Mouse (Mus musculus): ENCODE results near the gene Ighmbp2.
A peak's percentile ranks its signal among the peaks of the same experiment; 100 is the strongest.
"Not testable (repeated sequence)": the region's sequence is repeated elsewhere in the genome, so short reads cannot be mapped to it uniquely, and the experiment has no call there.

Gene Ighmbp2

GRCm38 (mm10) chr19:3281886-3282285 lies 931 bp downstream of the Ighmbp2 start:
- no peak for DNase-seq (ENCODE audit: low spot score in 2 of 2)

DNA sequence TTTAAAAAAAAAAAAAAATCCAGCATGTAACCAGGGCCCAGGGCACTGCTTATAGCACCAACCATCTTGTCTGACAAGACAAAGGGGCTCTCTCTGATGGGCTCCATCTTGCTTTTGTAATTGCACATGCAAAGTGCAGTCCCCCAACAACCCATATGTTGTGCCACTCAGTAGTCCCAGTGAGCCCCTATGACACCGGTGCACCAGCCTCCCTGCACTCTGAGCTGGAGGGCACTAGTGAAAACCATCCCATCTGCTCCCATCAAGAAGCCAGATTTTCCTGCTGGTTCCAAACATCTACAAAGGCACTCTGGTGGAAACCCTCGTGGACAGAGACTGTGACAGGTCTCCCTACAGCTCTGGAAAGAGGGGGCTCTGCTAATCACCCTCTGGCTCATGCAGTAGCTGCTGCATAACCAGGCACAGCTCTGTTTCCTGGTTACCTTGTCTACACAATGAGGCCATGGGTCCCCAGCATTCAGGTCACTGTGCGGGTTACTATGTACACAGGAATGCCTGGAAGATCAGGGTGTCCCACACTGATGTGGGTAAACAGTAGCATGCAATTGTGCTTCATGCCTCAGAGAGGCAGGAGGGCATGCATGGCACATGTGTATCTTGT lies 7.0 kb downstream of the Ighmbp2 start:
- no peak for DNase-seq (ENCODE audit: low spot score in 2 of 2)

DNA sequence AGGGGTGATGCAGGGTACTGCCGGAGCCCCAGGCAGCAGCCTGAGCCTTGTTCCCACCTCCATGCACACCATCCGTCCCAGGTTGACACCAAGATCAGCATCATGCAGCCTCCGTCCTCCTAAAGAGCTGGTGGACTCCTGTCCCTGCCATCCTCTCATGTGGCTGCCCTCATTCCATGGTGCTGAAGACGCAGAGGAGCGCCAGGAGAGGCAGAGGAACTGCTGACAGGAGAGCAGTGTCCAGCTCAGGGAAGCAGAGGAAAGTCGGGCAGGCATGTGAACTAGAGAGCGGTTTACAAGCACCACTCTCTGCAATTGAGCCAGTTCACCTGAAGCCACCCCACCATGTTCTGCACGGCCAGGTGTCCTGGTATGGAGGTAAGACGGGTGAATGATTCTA lies 9.5 kb downstream of the Ighmbp2 start:
- DNase-seq (ENCODE audit: low spot score in 2 of 2) = no peak

DNA sequence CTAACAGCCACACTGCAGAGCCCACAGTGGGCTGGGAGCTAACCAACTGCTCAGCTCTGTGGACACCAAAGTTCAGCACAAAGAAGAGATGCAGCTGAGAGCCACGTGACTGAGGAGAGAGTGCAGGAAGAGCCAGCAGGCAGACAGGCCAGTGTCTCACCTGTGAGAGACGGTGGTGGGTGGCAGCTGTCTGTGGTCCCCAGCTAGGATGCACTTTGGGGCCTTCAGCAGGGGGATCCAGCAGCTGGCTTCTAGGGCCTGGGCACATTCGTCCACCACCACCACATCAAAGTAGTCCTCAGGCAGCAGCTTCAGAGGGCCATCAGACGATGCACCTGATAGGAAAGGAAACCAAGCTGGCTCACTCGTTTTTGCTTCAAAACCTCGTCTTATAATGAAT lies 11.5 kb downstream of the Ighmbp2 start:
- no peak for DNase-seq (ENCODE audit: low spot score in 2 of 2)

DNA sequence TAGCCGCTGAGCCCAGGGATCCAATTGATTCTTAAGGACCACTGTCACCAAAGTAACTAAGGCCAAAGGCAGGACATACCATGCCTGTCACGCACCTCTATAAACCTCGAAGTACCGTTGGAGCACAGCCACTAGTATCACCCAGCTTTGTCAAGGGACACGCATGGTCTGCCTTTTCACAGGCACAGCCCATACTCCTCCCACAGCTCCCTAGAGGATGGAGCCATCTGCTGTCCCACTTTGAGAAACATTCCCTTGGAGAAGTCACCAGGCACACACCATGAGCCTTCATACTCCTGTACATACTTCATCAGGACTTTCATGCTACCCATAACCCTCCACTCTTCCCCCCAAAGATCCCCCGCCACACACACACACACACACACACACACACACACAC lies 13.0 kb downstream of the Ighmbp2 start:
- no peak for DNase-seq (ENCODE audit: low spot score in 2 of 2)

DNA sequence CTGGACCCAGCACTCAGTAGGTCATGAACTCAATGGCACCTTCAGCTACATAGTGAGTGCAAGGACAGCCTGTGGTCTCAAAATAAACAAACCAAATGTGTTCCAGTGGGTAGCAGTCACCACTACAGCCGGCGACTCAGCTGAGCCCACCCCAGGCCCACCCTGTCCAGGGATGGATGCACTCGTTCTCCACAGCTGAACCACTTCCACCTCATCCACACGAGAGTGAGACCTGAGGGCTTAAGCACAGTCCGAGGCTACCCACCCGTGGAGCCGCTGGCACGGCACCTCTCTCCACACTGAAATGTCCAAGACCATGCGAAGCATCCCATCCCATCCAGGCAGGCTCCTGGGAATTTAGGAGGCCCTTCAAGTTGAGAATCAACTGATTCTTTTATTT lies 13.5 kb downstream of the Ighmbp2 start:
- no peak for DNase-seq (ENCODE audit: low spot score in 2 of 2)

- DNase-seq (ENCODE audit: low spot score in 2 of 2) = no peak
Measured at GRCm38 (mm10) chr19:3268218-3268980, 14.4 kb downstream of the Ighmbp2 start.

GRCm38 (mm10) chr19:3267340-3267739 lies 15.5 kb downstream of the Ighmbp2 start:
- no peak for DNase-seq (ENCODE audit: low spot score in 2 of 2)

DNA sequence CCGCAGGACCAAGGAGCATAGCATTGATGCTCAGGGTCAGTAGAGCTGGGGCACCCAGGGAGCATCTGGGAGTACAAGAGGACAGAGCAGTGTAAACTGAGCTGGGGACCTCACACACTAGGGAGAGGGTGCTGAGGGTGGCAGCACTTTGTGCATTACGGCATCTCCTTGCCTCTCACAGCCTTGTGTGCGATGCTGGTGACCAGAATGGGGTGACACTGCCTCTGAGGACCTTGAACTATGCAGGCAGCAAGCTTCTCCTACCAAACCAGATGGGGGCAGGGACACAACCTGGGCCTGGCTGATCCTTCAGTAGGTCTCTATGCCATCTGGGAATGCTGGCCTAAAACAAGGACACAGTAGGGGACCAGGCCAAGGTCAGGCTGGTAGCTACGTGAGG lies 16.1 kb downstream of the Ighmbp2 start:
- DNase-seq (ENCODE audit: low spot score in 2 of 2) = no peak

- DNase-seq (ENCODE audit: low spot score in 2 of 2) = no peak
Measured at GRCm38 (mm10) chr19:3266136-3266535, 16.7 kb downstream of the Ighmbp2 start.

- no peak for DNase-seq (ENCODE audit: low spot score in 2 of 2)
Measured at GRCm38 (mm10) chr19:3265180-3265579, 17.6 kb downstream of the Ighmbp2 start.

DNA sequence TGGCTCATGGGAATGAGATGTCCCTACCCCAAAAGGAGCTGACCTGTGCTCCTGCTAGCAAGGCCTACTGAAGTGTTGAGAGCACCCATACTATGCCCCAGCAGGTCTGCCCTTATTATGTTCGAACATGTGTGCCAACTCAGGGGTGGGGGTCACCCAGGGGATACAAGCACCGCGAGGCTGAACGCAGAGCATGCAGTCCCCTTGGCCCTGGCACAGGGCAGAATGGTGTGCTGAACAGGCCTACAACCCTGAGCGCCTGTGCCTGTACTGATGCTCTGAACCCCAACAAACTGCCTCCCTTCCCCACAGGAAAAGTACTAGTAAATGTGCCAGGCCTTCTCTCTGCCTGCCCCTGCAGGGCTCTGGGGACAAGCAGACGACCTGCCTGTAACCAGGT lies 18.5 kb downstream of the Ighmbp2 start:
- peak in 1 of 2 experiments; percentile 1 for DNase-seq (ENCODE audit: low spot score in 2 of 2)

- no peak for DNase-seq (ENCODE audit: low spot score in 2 of 2)
Measured at GRCm38 (mm10) chr19:3261764-3262525, 20.9 kb downstream of the Ighmbp2 start.

- no peak for DNase-seq (ENCODE audit: low spot score in 2 of 2)
Measured at GRCm38 (mm10) chr19:3261336-3261735, 21.5 kb downstream of the Ighmbp2 start.

DNA sequence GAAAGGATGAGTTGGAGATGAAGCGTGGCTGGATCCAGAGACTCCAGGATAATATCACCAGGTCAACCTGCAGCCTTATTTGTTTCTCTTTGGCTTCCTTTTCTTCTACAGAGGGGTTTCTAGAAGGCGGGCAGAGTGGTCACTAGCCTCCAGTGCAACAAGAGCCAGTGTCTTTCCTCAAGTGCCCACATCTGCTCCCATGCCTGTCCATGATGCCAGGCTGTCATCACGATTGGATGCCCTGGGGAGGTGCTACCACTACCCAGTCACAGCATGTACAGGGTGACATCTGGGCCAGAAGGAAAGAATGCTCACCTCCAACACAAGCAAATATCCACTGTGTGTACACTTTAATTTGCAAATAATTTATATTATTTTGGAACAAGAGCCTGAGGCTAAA lies 22.2 kb downstream of the Ighmbp2 start:
- no peak for DNase-seq (ENCODE audit: low spot score in 2 of 2)

GRCm38 (mm10) chr19:3260016-3260415 lies 22.8 kb downstream of the Ighmbp2 start:
- DNase-seq (ENCODE audit: low spot score in 2 of 2) = no peak

DNA sequence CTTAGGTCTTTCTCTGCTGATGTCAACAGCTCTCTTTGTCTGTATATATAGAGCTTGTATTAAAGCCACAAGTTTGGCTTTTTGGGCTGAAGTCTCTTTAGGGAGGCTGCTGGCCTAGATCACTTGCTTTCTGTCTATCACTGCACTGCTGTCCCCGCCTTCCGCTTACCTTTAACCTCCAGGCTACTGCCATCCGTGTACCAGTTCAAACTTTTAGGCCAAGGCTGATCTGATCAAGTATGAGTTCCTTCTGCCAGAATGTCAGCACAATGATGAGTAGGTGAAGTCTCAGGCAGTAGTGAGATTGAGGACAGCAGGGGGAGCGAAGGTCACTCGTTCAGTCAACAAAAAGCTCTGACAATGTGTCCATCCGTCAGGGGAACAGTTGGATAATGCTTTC lies 57.6 kb downstream of the Ighmbp2 start:
- not testable (repeated sequence) for DNase-seq (ENCODE audit: low spot score in 2 of 2)

DNA sequence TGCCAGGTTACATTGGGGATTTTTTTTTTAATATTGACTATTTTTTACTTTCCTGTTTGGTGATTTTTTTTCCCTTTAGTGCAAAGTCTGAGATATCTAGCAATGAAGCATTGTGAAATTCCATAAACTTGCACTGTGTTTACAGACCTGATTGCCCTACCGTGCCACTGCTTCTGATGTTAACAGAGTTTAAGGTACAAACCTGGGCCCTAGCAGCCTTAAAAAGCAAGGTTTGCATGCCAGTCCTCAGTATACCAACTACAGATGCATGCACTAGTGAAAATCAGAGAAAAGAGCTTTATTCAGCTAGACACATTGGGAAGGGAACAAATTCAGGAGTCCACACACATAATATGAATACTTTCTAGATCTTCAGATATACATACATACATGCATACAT lies 67.9 kb downstream of the Ighmbp2 start:
- DNase-seq (ENCODE audit: low spot score in 2 of 2) = not testable (repeated sequence)
